Mouse (Mus musculus): Measurements from ENCODE around the gene Slc26a5. TPM values are rescaled to one million over a fixed set of nuclear protein-coding genes. Genes with fewer than 3 reads are reported as not detected.
A peak's percentile ranks its signal among the peaks of the same experiment; 100 is the strongest.

Gene Slc26a5
- polyA plus RNA-seq, 1 experiment: not detected

GRCm38 (mm10) chr5:21844676-21845075 lies 20.7 kb downstream of the Slc26a5 start:
- H3K27ac ChIP-seq (ENCODE audit: control insufficient read depth, insufficient read depth, low read depth, low read length, poor library complexity): no peak overlapping the region
- no peaks in the 10 kb centered on the region for H3K4me1 ChIP-seq (ENCODE audit: control insufficient read depth, insufficient read depth, low read length)
- H3K4me3 ChIP-seq (replicated peaks; ENCODE audit: control insufficient read depth, low read depth, low read length): no peak overlapping the region
- WGBS: 62% methylated on average over 4 of the region's 4 CpGs
- TF ChIP-seq POLR2A (IDR thresholded peaks at IDR 0.05; ENCODE audit: borderline replicate concordance, control insufficient read depth, low read depth, low read length): no peak
- TF ChIP-seq CTCF (IDR thresholded peaks at IDR 0.05; ENCODE audit: control insufficient read depth, insufficient read depth, low read length): no peak

DNA sequence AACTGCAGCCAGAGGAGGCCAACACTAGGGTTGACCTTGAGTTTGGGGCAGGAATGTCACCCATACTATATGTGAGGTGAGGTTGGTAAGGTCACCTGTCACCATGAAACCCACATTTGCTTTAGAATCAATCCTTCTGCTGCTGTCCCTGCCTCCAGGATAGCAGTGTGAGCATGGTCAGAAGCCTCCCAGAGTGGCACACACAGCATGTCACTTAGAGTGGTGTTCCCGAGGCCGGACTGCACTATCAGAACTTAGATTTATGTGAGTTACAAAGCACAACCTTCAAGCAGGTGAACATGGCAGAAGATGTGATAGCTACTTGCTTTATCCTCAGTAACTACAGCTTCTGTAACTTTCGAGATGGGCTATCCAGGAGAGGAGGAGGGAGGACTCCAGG lies 33.6 kb downstream of the Slc26a5 start:
- Histone ChIP-seq H3K4me3 (replicated peaks; ENCODE audit: control insufficient read depth, low read depth, low read length) (no peak overlapping the region), H3K27ac (ENCODE audit: control insufficient read depth, insufficient read depth, low read depth, low read length, poor library complexity) (no peak overlapping the region), H3K4me1 (ENCODE audit: control insufficient read depth, insufficient read depth, low read length) (no peaks in the 10 kb centered on the region)
- WGBS: 78% methylated on average over 3 of the region's 3 CpGs
- TF ChIP-seq POLR2A (IDR thresholded peaks at IDR 0.05; ENCODE audit: borderline replicate concordance, control insufficient read depth, low read depth, low read length): no peak
- no peak for TF ChIP-seq CTCF (IDR thresholded peaks at IDR 0.05; ENCODE audit: control insufficient read depth, insufficient read depth, low read length)

DNA sequence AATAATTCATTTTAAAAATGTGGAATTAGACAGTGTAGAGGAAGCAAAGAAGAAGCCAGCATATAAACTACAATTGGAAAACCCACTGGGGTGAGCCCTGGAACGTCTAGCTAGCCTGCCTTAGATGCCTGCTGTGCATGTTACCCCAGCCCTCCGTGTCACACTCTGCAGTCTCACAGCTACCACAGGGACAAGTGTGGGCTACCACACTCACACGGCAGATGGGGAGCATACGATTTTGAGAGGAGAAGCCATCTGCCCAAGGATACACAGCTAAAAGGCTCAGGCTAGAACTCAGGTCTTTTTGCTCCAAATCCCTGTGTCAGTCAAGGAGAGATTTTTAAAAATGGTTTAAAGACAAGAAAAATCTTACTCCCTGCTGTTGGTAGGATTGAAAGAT lies 36.5 kb downstream of the Slc26a5 start:
- TF ChIP-seq POLR2A (IDR thresholded peaks at IDR 0.05; ENCODE audit: borderline replicate concordance, control insufficient read depth, low read depth, low read length) (no peak), CTCF (IDR thresholded peaks at IDR 0.05; ENCODE audit: control insufficient read depth, insufficient read depth, low read length) (no peak)
- Histone ChIP-seq H3K4me3 (replicated peaks; ENCODE audit: control insufficient read depth, low read depth, low read length) (no peak overlapping the region), H3K4me1 (ENCODE audit: control insufficient read depth, insufficient read depth, low read length) (no peaks in the 10 kb centered on the region), H3K27ac (ENCODE audit: control insufficient read depth, insufficient read depth, low read depth, low read length, poor library complexity) (no peak overlapping the region)
- WGBS: 62% methylated on average over 4 of the region's 4 CpGs

- H3K4me1 ChIP-seq (ENCODE audit: control insufficient read depth, insufficient read depth, low read length): no peaks in the 10 kb centered on the region
- no peak overlapping the region for H3K27ac ChIP-seq (ENCODE audit: control insufficient read depth, insufficient read depth, low read depth, low read length, poor library complexity)
- H3K4me3 ChIP-seq (replicated peaks; ENCODE audit: control insufficient read depth, low read depth, low read length): no peak overlapping the region
- WGBS: 58% methylated on average over 6 of the region's 6 CpGs
- no peak for TF ChIP-seq POLR2A (IDR thresholded peaks at IDR 0.05; ENCODE audit: borderline replicate concordance, control insufficient read depth, low read depth, low read length)
- TF ChIP-seq CTCF (IDR thresholded peaks at IDR 0.05; ENCODE audit: control insufficient read depth, insufficient read depth, low read length): no peak
Observed at GRCm38 (mm10) chr5:21827643-21828042, 37.8 kb downstream of the Slc26a5 start.

GRCm38 (mm10) chr5:21826370-21826769 lies 39.0 kb downstream of the Slc26a5 start:
- WGBS: 84% methylated on average over 7 of the region's 7 CpGs
- Histone ChIP-seq H3K27ac (ENCODE audit: control insufficient read depth, insufficient read depth, low read depth, low read length, poor library complexity) (no peak overlapping the region), H3K4me3 (replicated peaks; ENCODE audit: control insufficient read depth, low read depth, low read length) (no peak overlapping the region), H3K4me1 (ENCODE audit: control insufficient read depth, insufficient read depth, low read length) (no peaks in the 10 kb centered on the region)
- TF ChIP-seq CTCF (IDR thresholded peaks at IDR 0.05; ENCODE audit: control insufficient read depth, insufficient read depth, low read length) (no peak), POLR2A (IDR thresholded peaks at IDR 0.05; ENCODE audit: borderline replicate concordance, control insufficient read depth, low read depth, low read length) (no peak)

GRCm38 (mm10) chr5:21813994-21814393 lies 51.4 kb downstream of the Slc26a5 start:
- 63% methylated on average over 1 of the region's 1 CpGs for WGBS
- H3K27ac ChIP-seq (ENCODE audit: control insufficient read depth, insufficient read depth, low read depth, low read length, poor library complexity): no peak overlapping the region
- TF ChIP-seq CTCF (IDR thresholded peaks at IDR 0.05; ENCODE audit: control insufficient read depth, insufficient read depth, low read length) (peak; percentile 64), POLR2A (IDR thresholded peaks at IDR 0.05; ENCODE audit: borderline replicate concordance, control insufficient read depth, low read depth, low read length) (no peak)
- no peak overlapping the region for H3K4me3 ChIP-seq (replicated peaks; ENCODE audit: control insufficient read depth, low read depth, low read length)
- H3K4me1 ChIP-seq (ENCODE audit: control insufficient read depth, insufficient read depth, low read length): no peaks in the 10 kb centered on the region

DNA sequence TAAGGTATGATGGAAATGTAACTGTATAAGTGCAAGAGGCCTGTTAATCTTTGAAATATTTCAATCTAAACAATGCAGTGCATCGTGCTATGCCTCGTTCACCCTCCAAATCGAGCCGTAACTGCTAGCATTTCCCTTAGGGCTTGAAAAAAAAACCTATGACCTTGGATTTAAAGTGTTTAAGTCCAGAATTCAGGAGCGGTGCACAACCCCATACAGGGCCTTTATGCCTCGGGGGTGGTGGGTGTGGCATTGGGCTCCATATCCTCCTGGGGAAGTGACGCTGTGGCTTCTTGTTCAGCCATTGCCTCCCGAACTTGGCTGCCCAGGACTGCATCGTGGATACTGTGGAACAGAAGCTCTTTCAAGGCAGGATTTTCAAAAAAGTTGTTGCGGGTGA lies 54.5 kb downstream of the Slc26a5 start:
- Histone ChIP-seq H3K27ac (ENCODE audit: control insufficient read depth, insufficient read depth, low read depth, low read length, poor library complexity) (no peak overlapping the region), H3K4me3 (replicated peaks; ENCODE audit: control insufficient read depth, low read depth, low read length) (no peak overlapping the region), H3K4me1 (ENCODE audit: control insufficient read depth, insufficient read depth, low read length) (no peaks in the 10 kb centered on the region; the same call in 1 of the 2 replicates)
- TF ChIP-seq CTCF (IDR thresholded peaks at IDR 0.05; ENCODE audit: control insufficient read depth, insufficient read depth, low read length) (no peak), POLR2A (IDR thresholded peaks at IDR 0.05; ENCODE audit: borderline replicate concordance, control insufficient read depth, low read depth, low read length) (no peak)
- 74% methylated on average over 10 of the region's 10 CpGs for WGBS

GRCm38 (mm10) chr5:21804837-21805236 lies 60.6 kb downstream of the Slc26a5 start:
- Histone ChIP-seq H3K27ac (ENCODE audit: control insufficient read depth, insufficient read depth, low read depth, low read length, poor library complexity) (no peak overlapping the region), H3K4me3 (replicated peaks; ENCODE audit: control insufficient read depth, low read depth, low read length) (no peak overlapping the region), H3K4me1 (ENCODE audit: control insufficient read depth, insufficient read depth, low read length) (no peaks in the 10 kb centered on the region; the same call in 1 of the 2 replicates)
- WGBS: 73% methylated on average over 4 of the region's 4 CpGs
- no peak for TF ChIP-seq CTCF (IDR thresholded peaks at IDR 0.05; ENCODE audit: control insufficient read depth, insufficient read depth, low read length)
- no peak for TF ChIP-seq POLR2A (IDR thresholded peaks at IDR 0.05; ENCODE audit: borderline replicate concordance, control insufficient read depth, low read depth, low read length)

DNA sequence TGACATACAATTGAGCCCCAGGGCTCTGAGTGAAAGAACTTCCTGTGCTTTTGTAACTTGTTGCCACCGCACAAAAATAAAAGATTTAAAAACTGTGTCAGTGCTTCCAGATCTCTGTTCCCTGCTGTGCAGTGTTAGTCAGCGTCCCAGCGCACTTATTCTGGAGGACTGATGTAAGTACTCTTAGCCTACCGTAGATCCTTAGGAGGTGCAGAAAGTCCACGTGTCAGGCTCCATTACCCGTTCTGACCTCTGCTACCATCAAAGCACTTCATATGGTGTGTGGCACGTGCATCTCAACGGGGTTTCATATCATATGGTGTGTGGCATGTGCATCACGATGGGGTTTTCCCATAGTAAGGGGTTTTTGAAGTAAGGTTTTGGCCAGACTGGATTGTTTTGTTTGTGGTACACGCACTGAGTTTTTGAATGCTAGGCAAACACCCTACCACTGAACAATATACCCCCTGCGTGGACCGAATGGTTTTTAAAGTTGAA lies 61.7 kb downstream of the Slc26a5 start:
- H3K4me1 ChIP-seq (ENCODE audit: control insufficient read depth, insufficient read depth, low read length): no peaks in the 10 kb centered on the region; the same call in 1 of the 2 replicates
- H3K4me3 ChIP-seq (replicated peaks; ENCODE audit: control insufficient read depth, low read depth, low read length): no peak overlapping the region
- H3K27ac ChIP-seq (ENCODE audit: control insufficient read depth, insufficient read depth, low read depth, low read length, poor library complexity): no peak overlapping the region
- TF ChIP-seq CTCF (IDR thresholded peaks at IDR 0.05; ENCODE audit: control insufficient read depth, insufficient read depth, low read length) (no peak), POLR2A (IDR thresholded peaks at IDR 0.05; ENCODE audit: borderline replicate concordance, control insufficient read depth, low read depth, low read length) (no peak)
- 94% methylated on average over 12 of the region's 12 CpGs for WGBS
